Mouse (Mus musculus) frontal cortex, postnatal 25 days (tissue): ENCODE measurements around the gene Olfr1002.
"Not testable (repeated sequence)": the region's sequence is repeated elsewhere in the genome, so short reads cannot be mapped to it uniquely, and the experiment has no call there.

Source experiments
- DNase-seq, 2 experiments: peaks; one replicate each; pipeline ENCODE4 v3.0.0; 2022; ENCODE audit warnings: low spot score in 2 of 2

Gene Olfr1002

DNA sequence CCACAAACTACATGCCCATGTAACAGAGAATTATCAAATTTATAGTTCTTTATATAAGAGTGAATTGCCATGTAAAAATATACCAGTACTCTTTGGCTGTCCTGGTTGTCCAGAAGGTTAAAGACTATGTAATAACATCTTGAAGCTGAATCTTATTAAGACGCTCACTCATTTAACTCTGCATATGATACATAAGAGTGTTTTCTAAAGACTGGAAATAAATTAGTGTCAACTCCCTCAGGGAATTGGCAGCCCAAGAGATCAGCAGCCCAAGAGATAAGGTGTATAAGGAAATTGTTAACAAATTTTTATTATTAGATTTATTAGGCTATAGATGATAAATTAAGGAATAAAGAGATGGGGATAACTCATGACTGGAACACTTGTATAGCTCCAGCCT is at the start of gene Olfr1002:
Gene Olfr1002 (minus strand): TSS at position 101 of the 400 bp plus-strand sequence.
- no peak for DNase-seq

DNA sequence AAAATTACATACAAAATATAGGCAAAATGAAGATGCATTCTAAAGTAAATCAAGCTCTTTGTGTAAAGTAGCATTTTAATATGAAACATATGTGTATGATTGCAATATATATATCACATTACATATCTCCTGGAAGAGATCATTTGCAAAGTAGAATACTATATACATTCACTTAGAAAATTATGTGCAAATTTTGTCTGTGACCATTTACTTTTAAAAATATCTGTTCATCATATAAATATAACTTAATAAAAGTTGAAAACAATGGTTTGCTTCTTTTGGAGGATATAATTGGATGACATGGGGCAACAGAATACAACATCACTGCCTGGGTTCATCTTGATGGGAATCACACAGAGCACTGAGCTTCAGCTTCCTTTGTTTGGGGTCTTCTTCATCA is 38.6 kb upstream of the Olfr1002 start, which contains the start of gene Olfr1008:
Gene Olfr1008 (plus strand): TSS at position 301 of the 400 bp plus-strand sequence.
- DNase-seq, result no peak

DNA sequence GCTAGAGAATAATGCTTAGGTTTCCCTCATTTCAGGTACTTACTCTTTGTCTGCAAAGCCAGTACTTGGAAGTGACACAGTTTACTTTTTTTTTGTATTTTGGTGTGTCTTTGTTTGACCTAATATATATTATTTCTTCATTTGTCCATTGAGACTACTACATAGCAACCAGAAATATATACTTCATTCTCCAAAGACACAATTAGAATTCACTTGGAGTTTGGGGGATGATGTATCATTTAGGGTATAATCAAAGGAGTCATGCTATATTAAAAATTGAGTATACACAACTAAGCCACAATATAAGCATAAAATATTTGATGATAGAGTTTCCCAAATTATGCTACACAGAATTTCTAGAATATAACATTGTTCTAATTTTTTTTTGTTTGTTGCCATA is 28.2 kb upstream of the Olfr1002 start, which contains the start of gene Olfr1006:
Gene Olfr1006 (minus strand): TSS at position 101 of the 400 bp plus-strand sequence.
- no peak for DNase-seq

DNA sequence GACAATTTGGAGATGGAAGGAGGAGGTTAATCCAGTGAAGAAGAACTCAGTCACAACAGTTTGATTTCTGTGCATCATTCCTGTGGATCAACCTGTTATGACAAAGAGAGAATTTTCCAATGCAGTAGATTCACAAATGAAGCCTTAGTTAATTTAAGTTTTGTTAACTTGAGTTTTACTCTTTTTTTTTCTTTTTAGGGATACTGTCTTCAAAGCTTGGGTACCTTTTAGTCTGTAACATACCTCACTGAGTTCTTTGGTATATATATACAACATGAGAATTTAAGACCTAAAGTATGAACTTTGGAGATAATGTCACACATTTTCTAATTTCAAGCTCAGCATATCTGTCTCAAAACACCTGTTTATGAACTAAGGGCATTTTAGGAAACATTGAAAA is 13.9 kb upstream of the Olfr1002 start, which contains the start of gene Olfr154:
Gene Olfr154 (minus strand): TSS at position 101 of the 400 bp plus-strand sequence.
- not testable (repeated sequence) for DNase-seq

DNA sequence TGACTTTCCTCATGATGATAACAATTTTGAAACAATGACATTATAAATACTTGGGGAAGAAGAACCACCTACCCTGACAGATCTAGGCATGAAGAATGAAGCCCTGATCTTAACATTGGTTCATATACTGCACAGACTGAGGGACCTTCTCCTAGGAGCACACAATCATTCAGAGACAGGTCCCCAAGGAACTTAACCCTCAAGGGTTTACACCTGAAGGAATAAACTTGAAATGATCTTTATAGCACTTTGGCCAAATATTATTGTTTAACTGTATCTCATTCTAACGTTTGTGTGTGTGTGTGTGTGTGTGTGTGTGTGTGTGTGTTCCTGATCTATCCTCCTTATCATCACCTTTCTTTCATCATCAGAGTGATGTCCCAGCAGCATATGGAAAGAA is 38.7 kb downstream of the Olfr1002 start, which contains the start of gene Olfr1000:
Gene Olfr1000 (minus strand): TSS at position 101 of the 400 bp plus-strand sequence.
- DNase-seq, result no peak
